Mouse (Mus musculus): Measurements from ENCODE around the gene Ripor3. TPM values are rescaled to one million over a fixed set of nuclear protein-coding genes. Genes with fewer than 3 reads are reported as not detected.
"Not testable (repeated sequence)": the region's sequence is repeated elsewhere in the genome, so short reads cannot be mapped to it uniquely, and the experiment has no call there.

Ripor3 gene
- polyA plus RNA-seq (2016; fragmentation: Nextera tagmentation; extraction: Ambion mirVana) = 1.3 and 2.5 TPM in 2 replicates

DNA sequence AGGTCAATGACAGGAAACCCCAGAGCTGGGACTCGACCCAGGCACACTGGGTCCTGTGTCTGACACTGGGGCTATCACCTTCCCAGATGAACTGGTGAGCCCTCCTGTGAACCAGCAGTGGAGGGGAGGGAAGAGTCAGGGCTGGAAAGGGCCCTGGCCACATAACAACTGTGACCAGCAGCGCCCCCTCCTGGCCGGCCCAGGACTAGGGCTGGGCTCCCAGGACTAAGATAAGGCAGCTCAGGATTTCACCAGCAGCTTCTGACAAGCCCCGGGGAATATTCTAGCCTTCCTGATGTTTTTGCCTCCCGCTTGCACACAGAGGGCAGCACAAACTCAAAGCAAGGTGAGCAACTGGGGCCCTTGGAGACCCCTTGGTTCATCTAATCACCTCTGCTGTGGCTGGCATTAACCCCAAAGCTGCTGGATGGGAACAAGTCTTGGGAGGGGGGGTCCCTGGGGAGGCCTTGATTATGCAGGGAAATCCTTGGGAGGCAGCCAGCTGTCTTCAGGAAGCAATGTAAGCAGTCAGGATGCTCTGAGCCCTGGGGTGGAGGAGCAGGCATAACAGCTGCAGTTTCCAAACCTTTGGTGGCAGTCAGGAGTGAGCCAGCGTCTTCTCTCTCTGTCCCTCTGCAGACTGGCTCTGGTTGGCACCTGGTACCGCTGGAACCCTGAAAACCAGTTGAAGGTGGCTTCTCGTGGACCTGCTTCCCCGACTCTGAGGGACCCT is at the start of gene Ripor3:
Gene Ripor3, minus strand, starts transcription at position 683 of the 733 bp plus-strand sequence.
- Histone ChIP-seq H3K4me3 (no peak within 1 kb of the TSS), H3K9me3 (no peaks in the 10 kb centered on the region), H3K27ac (peak within 1 kb of the TSS; percentile 17; the same call in 1 of the 2 replicates), H3K27me3 (ENCODE audit: insufficient read depth, poor library complexity, severe bottlenecking) (no peaks in the 10 kb centered on the region), H3K36me3 (no peaks in the 10 kb centered on the region), H3K4me1 (peaks cover 53% of the 10 kb centered on the region)
- 43% methylated on average over 8 of the region's 9 CpGs for WGBS
- DNase-seq (ENCODE audit: low spot score) = peak; percentile 92

DNA sequence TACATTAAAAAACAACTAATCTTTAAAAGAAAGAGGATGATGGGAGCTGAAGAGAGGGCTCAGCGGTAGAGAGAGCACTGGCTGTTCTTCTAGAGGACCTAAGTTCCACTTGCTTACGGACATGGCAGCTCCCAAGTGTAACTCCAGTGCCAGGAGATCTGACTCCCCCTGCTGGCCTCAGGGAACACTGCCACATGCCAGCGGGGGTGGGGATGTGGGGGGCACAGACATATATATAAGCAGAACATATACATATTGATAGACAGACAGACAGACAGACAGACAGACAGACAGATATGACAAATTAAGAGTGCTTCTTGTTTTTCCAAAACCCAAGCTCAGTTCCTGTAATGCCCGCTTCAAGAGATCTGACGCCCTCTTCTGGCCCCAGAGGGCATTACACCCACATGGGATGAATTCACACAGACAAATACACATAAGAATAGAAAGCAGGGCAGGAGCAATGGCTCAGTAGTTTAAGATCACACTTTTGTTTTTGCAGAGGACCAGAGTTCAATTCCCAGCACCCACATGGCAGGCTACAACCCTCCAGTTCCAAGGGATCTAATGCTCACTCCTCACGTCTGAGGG is 48.9 kb upstream of the Ripor3 start:
- Histone ChIP-seq H3K27ac (peak overlapping the region; percentile 67; the same call in 1 of the 2 replicates), H3K4me1 (peaks cover 41% of the 10 kb centered on the region), H3K27me3 (ENCODE audit: insufficient read depth, poor library complexity, severe bottlenecking) (no peaks in the 10 kb centered on the region), H3K4me3 (no peak overlapping the region), H3K36me3 (no peaks in the 10 kb centered on the region), H3K9me3 (no peaks in the 10 kb centered on the region)
- DNase-seq (ENCODE audit: low spot score) = no peak
- WGBS = 80% methylated on average over 6 of the region's 6 CpGs

- H3K4me3 ChIP-seq = peak overlapping the region; percentile 18
- H3K27ac ChIP-seq = peak overlapping the region; percentile 67
- WGBS = 20% methylated on average over 13 of the region's 13 CpGs
- H3K36me3 ChIP-seq = no peaks in the 10 kb centered on the region
- H3K4me1 ChIP-seq = peaks cover 41% of the 10 kb centered on the region
- no peak for DNase-seq (ENCODE audit: low spot score)
- H3K9me3 ChIP-seq = no peaks in the 10 kb centered on the region
- H3K27me3 ChIP-seq (ENCODE audit: insufficient read depth, poor library complexity, severe bottlenecking) = no peaks in the 10 kb centered on the region
Observed at GRCm38 (mm10) chr2:168058488-168059199, 48.2 kb upstream of the Ripor3 start.

DNA sequence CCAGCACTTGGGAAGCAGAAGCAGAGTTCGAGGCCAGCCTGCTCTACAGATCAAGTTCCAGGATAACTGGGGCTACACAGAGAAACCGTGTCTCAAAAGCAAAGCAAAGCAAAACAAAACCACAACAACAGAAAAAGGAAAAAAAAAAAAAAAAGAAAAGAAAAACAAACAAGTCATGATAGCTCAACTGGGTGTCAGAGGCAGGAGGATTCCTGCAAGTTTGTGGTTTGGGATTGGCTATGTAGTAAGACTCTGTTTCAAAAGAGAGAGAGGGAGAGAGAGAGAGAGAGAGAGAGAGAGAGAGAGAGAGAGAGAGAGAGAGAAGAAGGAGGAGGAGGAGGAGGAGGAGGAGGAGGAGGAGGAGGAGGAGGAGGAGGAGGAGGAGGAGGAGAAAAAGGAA is 47.5 kb upstream of the Ripor3 start:
- H3K4me1 ChIP-seq = peaks cover 43% of the 10 kb centered on the region
- H3K9me3 ChIP-seq; DNase-seq (ENCODE audit: low spot score); H3K27ac ChIP-seq; H3K4me3 ChIP-seq; H3K36me3 ChIP-seq; H3K27me3 ChIP-seq (ENCODE audit: insufficient read depth, poor library complexity, severe bottlenecking): not testable (repeated sequence)
- WGBS = 58% methylated on average over 2 of the region's 2 CpGs

GRCm38 (mm10) chr2:168056666-168056933 is 46.2 kb upstream of the Ripor3 start:
- no peak for DNase-seq (ENCODE audit: low spot score)
- 27% methylated on average over 8 of the region's 8 CpGs for whole genome bisulfite sequencing
- no peaks in the 10 kb centered on the region for H3K9me3 ChIP-seq
- peaks cover 4% of the 10 kb centered on the region for H3K27me3 ChIP-seq (ENCODE audit: insufficient read depth, poor library complexity, severe bottlenecking)
- no peaks in the 10 kb centered on the region for H3K36me3 ChIP-seq
- no peak overlapping the region; the same call in 1 of the 2 replicates for H3K4me3 ChIP-seq
- H3K4me1 ChIP-seq = peaks cover 45% of the 10 kb centered on the region
- peak overlapping the region; percentile 79 for H3K27ac ChIP-seq

GRCm38 (mm10) chr2:168055910-168056665 is 45.7 kb upstream of the Ripor3 start:
- no peak for DNase-seq (ENCODE audit: low spot score)
- Histone ChIP-seq H3K27me3 (ENCODE audit: insufficient read depth, poor library complexity, severe bottlenecking) (peaks cover 9% of the 10 kb centered on the region), H3K36me3 (no peaks in the 10 kb centered on the region), H3K4me3 (peak overlapping the region; percentile 9; the same call in 1 of the 2 replicates), H3K4me1 (peaks cover 45% of the 10 kb centered on the region), H3K9me3 (no peaks in the 10 kb centered on the region), H3K27ac (peak overlapping the region; percentile 79)
- 15% methylated on average over 14 of the region's 14 CpGs for WGBS

- Histone ChIP-seq H3K27ac (no peak overlapping the region), H3K9me3 (no peaks in the 10 kb centered on the region), H3K4me3 (no peak overlapping the region), H3K4me1 (peaks cover 57% of the 10 kb centered on the region), H3K27me3 (ENCODE audit: insufficient read depth, poor library complexity, severe bottlenecking) (peaks cover 9% of the 10 kb centered on the region), H3K36me3 (no peaks in the 10 kb centered on the region)
- WGBS = 91% methylated on average over 11 of the region's 11 CpGs
- DNase-seq (ENCODE audit: low spot score) = no peak
Observed at GRCm38 (mm10) chr2:168054142-168054541, 43.7 kb upstream of the Ripor3 start.

GRCm38 (mm10) chr2:168052689-168053088 is 42.3 kb upstream of the Ripor3 start:
- no peak for DNase-seq (ENCODE audit: low spot score)
- WGBS = 8% methylated on average over 2 of the region's 2 CpGs
- Histone ChIP-seq H3K36me3 (no peaks in the 10 kb centered on the region), H3K27me3 (ENCODE audit: insufficient read depth, poor library complexity, severe bottlenecking) (peaks cover 9% of the 10 kb centered on the region), H3K4me1 (peaks cover 53% of the 10 kb centered on the region), H3K27ac (peak overlapping the region; percentile 9; the same call in 1 of the 2 replicates), H3K4me3 (no peak overlapping the region), H3K9me3 (no peaks in the 10 kb centered on the region)

DNA sequence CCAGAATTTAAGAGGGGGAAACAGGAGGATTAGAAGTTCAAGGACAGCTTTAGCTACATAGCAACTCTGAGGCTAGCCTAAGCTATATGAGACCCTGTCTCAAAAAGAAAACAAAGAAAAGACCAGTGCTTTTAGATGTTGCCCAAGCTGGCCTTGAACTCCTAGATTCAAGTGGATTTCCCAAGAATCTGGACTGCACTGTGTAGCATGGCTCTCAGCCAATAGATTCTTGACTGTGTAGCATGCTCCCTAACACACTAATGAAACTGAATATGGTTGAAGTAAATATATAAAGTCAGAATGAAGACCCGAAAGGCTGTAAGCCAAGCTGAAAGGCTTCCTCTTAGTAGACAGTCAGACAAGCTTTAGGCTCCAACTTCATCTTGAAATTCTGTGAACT is 41.7 kb upstream of the Ripor3 start:
- no peak overlapping the region for H3K4me3 ChIP-seq
- no peak overlapping the region for H3K27ac ChIP-seq
- no peak for DNase-seq (ENCODE audit: low spot score)
- peaks cover 51% of the 10 kb centered on the region for H3K4me1 ChIP-seq
- no peaks in the 10 kb centered on the region for H3K9me3 ChIP-seq
- no peaks in the 10 kb centered on the region for H3K36me3 ChIP-seq
- peaks cover 9% of the 10 kb centered on the region for H3K27me3 ChIP-seq (ENCODE audit: insufficient read depth, poor library complexity, severe bottlenecking)
- 91% methylated on average over 1 of the region's 1 CpGs for WGBS

DNA sequence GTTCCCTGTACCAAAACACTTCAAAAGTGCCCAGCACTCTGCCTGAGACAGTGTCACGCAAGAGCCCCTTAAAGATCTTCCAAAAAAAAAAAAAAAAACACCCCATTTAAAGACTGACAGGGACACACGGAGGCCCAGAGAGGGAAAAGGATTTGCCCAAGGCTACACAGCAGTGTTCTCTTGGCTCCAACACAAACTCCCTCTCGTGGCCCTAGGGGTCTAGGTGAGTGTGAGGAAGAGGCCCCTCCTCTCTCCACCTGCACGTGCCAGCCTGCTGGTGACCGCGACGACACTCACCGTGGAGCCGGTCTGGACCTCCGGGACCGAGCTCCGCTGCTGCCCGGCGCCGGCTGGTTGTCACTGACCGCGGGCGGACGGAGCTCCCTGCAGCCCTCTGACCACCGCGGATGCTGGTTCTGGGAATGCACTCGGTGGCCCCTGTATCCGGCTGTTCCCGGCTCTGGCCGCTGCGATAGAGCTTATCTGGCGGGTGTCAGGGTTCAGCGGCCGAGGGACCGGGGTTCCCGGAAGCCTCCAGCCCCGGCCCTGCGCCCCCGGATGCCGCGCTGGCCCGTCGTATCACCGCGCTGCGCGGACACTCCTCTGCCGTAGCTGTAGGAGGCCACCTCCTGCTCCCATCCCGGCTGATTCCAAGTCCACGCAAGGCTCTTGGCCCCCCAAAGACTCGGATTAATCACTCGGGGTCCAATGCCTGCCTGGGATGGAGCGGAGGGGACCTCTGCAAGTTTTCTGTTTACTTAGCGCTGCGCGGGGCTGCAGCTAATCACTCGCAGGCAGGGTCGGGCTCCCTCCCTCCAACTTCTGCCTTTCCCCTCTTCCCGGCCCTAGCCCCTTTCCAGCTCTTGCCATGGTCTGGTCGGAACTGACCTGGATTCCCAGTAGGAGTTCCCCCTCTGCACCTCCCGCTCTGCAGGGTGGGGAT is 39.9 kb upstream of the Ripor3 start:
- under 1% methylated on average over 55 of the region's 56 CpGs for WGBS
- DNase-seq (ENCODE audit: low spot score) = peak; percentile 95
- peaks cover 9% of the 10 kb centered on the region for H3K27me3 ChIP-seq (ENCODE audit: insufficient read depth, poor library complexity, severe bottlenecking)

DNA sequence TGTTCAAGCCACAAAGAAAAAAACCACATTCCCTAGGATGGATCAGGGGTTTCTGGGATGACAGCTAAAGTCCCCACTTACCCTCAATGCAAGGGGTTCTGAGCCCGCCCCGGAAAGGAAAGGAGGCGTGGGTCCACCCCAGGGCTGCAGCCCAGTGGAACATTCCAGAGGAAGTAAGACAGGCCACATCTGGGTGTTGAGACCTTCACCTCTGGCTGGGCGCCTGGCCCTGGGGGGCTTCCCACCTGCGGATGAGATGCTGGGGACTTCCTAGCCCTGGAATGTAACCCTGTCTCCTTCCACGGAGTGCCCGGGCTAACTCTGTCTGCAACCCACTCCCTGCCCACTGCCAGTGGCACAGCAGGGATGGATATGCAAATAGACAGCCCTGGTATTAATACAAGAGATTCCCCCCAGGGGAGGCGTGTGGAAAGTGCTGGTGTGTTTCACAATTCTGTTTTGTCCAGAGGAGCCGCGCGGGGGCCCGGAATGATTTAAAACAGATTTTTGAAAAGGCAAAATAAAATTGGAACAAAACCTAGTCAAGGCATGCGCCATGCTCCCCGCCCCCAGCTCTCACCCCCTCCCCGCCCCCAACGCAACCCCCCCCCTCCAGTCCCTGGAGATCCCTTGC is 38.7 kb upstream of the Ripor3 start:
- peaks cover 42% of the 10 kb centered on the region for H3K4me1 ChIP-seq
- H3K27ac ChIP-seq = peak overlapping the region; percentile 89
- peaks cover 9% of the 10 kb centered on the region for H3K27me3 ChIP-seq (ENCODE audit: insufficient read depth, poor library complexity, severe bottlenecking)
- WGBS = 9% methylated on average over 16 of the region's 16 CpGs
- H3K36me3 ChIP-seq = no peaks in the 10 kb centered on the region
- DNase-seq (ENCODE audit: low spot score) = no peak
- H3K4me3 ChIP-seq = peak overlapping the region; percentile 72
- no peaks in the 10 kb centered on the region for H3K9me3 ChIP-seq

More for the DNA sequence above, 39.9 kb upstream of the Ripor3 start:
- peak overlapping the region; percentile 89 for H3K27ac ChIP-seq
- H3K4me3 ChIP-seq = peak overlapping the region; percentile 72
- H3K36me3 ChIP-seq = no peaks in the 10 kb centered on the region
- H3K9me3 ChIP-seq = no peaks in the 10 kb centered on the region
- peaks cover 42% of the 10 kb centered on the region for H3K4me1 ChIP-seq
